Mouse (Mus musculus) thymus, postnatal 36 days (tissue): ENCODE measurements around the gene Arf6.

Experiments
- DNase-seq, 2 experiments: peaks; one replicate each; pipeline ENCODE4 v3.0.0; 2022; ENCODE audit warnings: mixed read lengths in 2 of 2

Gene Arf6

GRCm38 (mm10) chr12:69416793-69417192 lies 44.8 kb downstream of the Arf6 start:
- no peak for DNase-seq

- DNase-seq = no peak
These were observed 45.8 kb downstream of the Arf6 start for GRCm38 (mm10) chr12:69417701-69418291.

GRCm38 (mm10) chr12:69418606-69419005 lies 46.7 kb downstream of the Arf6 start:
- DNase-seq = no peak

GRCm38 (mm10) chr12:69419017-69419605 lies 47.2 kb downstream of the Arf6 start:
- DNase-seq = no peak

- no peak for DNase-seq
These were observed 47.7 kb downstream of the Arf6 start for GRCm38 (mm10) chr12:69419606-69420005.

GRCm38 (mm10) chr12:69420716-69421115 lies 48.8 kb downstream of the Arf6 start:
- DNase-seq = peak in 1 of 2 experiments; percentile 32

- DNase-seq = peak; percentile 66 to 82
These were observed 51.0 kb downstream of the Arf6 start for GRCm38 (mm10) chr12:69422827-69423537.
